Mouse (Mus musculus) heart, postnatal 25 days (tissue): ENCODE measurements around the gene Pcnt. TPM values are rescaled to one million over a fixed set of nuclear protein-coding genes. Genes with fewer than 3 reads are reported as not detected.

ENCODE experiments used
- DNase-seq: peaks from one replicate; pipeline ENCODE4 v3.0.0; 2022; ENCODE audit warnings: low spot score
- intact Hi-C: fragments of 180-260 bp; cut with DNase I; formaldehyde crosslinking; loops from one replicate; pipeline ENCODE4 v1.15.1; 2025
- total RNA-seq, 2 experiments: library from RNA; stranded (reverse); gene quantifications; 2 replicates each; pipeline ENCODE4 v1.2.3; 2021

Pcnt gene
- total RNA-seq, 2 experiments from 2014 or later: 38.1 to 47.4 TPM

GRCm38 (mm10) chr10:76329093-76329492 lies 113.5 kb downstream of the Pcnt start:
- DNase-seq: no peak
- intact Hi-C loops: no loop called here

DNA sequence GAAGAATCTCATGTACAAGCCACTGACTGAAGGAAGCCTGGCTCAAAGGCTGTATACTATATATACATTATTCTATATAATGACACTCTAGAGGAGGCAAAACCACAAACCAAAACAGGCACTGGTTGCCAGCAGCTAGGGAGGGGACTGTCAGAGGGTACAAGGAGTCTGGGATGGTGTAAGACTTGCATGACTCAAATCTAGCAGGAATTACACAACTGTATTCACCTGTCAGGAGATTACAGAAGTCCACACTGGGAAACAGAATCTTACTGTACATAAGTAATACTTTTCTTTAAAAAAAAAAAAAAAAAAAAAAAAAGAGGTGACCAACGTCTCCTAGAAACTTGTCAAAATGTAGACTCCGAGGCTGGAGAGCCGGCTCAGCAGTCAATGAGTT lies 114.0 kb downstream of the Pcnt start:
- no peak for DNase-seq
- intact Hi-C loops: no loop called here

DNA sequence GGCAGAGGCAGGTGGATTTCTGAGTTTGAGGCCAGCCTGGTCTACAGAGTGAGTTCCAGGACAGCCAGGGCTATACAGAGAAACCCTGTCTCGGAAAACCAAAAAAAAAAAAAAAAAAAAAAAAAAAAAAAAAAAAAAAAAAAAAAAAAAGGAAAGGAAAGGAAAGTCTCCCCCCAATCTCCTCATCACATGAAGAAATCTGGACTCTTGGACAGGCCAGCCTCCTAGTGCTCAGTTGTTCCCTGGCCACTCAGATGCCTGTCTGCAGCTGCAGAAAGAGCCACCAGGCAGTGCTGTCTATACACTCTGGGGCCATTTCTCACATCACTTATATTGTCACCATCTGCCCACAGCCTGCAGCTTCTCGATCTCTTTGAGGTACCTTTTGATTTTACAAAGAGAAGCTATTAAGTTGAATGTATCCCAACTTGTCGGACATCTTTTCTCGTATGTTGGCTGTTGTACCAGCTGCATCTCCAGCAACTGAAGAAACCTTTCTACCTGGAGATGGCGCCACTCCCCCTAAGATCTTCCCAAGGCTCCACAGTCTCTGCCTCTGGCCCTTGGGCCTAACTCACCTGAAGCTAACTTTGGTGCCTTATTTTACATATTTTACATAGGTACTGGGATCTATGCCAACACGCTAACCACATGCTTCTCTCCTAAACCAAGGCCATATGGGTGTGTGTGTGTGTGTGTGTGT lies 116.1 kb downstream of the Pcnt start:
- DNase-seq: no peak
- intact Hi-C loops: no loop called here

DNA sequence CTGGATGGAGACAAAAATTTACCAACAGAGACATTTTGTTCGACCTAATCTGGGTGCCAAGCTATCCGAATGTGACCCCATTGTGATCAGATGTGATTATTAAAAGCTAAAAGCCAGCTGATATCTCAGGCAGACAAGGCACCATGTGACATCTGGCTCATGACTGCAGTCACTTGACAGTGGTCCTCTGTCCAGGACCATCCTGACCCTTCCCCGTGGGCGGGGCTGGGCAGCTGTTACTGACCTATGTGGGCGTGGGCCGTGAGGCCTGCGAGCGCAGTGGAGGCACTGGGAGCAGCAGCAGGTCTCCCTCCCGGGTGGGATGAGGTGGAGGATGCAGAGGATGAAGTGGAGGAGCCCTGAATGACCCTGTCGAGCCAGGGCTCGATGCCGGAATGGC lies 125.0 kb downstream of the Pcnt start:
- no peak for DNase-seq
- intact Hi-C loops: no loop called here

DNA sequence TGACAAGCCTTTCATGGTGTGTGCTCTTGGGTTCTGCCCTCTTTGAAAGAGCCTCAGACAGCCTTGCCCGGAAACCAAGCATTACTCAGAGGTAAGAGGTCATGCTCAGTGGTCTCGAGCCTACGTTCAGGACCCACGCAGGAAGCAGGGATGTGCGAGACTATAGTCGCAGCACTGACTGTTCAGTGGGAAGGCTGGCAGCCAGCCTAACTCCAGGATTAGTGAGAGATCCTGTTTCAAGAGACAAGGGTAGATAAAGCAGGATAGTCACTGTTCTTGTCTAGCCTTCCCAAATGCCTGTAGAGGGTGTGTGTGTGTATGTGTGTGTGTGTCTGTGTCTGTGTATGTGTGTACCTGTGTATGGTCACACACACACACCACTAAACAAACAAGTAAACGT lies 126.4 kb downstream of the Pcnt start:
- intact Hi-C loops: no loop called here
- no peak for DNase-seq

DNA sequence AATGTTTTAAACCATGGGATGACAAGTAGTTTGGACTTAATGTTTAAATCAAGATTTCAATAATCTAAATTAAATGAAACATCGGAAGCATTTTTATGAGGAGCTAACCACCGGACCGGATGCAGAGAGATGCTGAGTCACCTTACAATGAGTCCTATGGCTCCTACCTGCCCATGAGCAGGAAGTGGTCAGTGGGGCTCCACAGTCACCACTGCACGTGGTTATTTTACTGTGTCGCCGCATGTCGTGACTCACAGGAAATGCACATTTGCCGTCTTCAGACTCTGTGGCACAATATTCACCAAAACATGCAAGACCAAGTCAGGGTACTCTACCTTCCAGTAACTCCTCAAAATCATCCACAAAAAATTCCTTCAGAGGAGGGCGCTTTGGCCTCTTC lies 135.8 kb downstream of the Pcnt start:
- intact Hi-C loops: no loop called here
- no peak for DNase-seq

Other genes with a start within 250 kb of the Pcnt start
- gene Prmt2, start 204.9 kb downstream of the Pcnt start, total RNA-seq: 10 to 100 TPM; 10.7 to 10.8 TPM
- gene S100b, start 188.9 kb downstream of the Pcnt start, total RNA-seq: 1 to 10 TPM; 1.5 to 1.6 TPM
- gene Dip2a, start 97.5 kb downstream of the Pcnt start, total RNA-seq: 10 to 100 TPM; 12.5 TPM
- gene AC141477.1, start 2.3 kb downstream of the Pcnt start, total RNA-seq: not detected
- under 1 TPM in 1 of 2 experiments, not detected in 1; 0.26 TPM for gene 2610028H24Rik, start 6.3 kb upstream of the Pcnt start, total RNA-seq
- 10 to 100 TPM; 22.8 to 27.1 TPM for gene Mcm3ap, start 26.1 kb upstream of the Pcnt start, total RNA-seq
- 1 to 10 TPM; 3.5 to 4.2 TPM for gene Ybey, start 26.3 kb upstream of the Pcnt start, total RNA-seq
- gene Lss, start 88.8 kb upstream of the Pcnt start, total RNA-seq: 1 to 10 TPM; 7.3 to 7.4 TPM
- gene Spatc1l, start 119.5 kb upstream of the Pcnt start, total RNA-seq: not detected
- not detected for gene Ftcd, start 132.9 kb upstream of the Pcnt start, total RNA-seq
- 100 to 1,000 TPM in 1 of 2 experiments, 10 to 100 TPM in 1; 94.0 to 106 TPM for gene Col6a2, start 180.8 kb upstream of the Pcnt start, total RNA-seq